Mouse (Mus musculus): ENCODE measurements at regions not wholly inside any gene's neighbourhood (a gene's known extent, or its start where the extent isn't known, plus 50 kb on each side); places are given as distances from the start of the nearest gene placed in this dataset.

GRCm38 (mm10) chr4:135066766-135067479, 53.5 kb upstream of the Runx3 start:
- peak; percentile 89 for TF ChIP-seq CTCF (IDR thresholded peaks at IDR 0.05; ENCODE audit: low read depth)
- no peak for TF ChIP-seq EP300 (IDR thresholded peaks at IDR 0.05; ENCODE audit: low read depth)

All from liver, postnatal 0 days (tissue).